Mouse (Mus musculus): ENCODE measurements around the gene Wnt1.

The Wnt1 gene

GRCm38 (mm10) chr15:98777762-98778161 lies 11.9 kb upstream of the Wnt1 start, which contains the start of gene Wnt10b:
Gene Wnt10b (minus strand): TSS chr15:98778150.
- no peak for DNase-seq (ENCODE audit: low spot score in 2 of 2)

DNA sequence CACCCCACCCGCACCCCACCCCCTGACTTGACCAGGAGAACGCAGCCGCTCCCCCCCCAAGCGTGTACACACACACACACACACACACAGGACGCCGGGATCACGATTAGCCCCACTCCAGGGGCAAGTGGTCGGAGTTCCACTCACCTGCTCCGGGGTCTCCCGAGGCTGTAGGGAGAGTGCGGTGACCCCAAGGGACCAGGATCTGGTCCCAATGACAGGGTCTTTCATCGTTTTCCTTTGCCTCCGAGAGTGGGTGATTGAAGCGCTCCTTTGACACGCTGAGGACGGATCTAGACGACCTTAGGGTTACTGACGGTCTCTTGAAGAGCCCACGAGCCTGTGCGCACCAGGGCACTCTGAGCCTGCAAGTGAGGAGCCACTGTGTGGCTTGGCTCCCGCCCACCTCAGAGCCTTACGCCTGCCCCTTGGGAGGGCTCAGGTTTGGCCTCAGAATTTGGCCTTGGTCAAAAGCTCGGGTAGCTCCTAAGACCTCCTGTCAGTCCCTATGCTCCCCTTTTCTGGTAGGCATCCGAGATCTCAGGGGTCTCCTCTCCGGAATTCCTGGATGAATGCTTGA lies 11.4 kb upstream of the Wnt1 start:
- no peak for DNase-seq (ENCODE audit: low spot score in 2 of 2)

DNA sequence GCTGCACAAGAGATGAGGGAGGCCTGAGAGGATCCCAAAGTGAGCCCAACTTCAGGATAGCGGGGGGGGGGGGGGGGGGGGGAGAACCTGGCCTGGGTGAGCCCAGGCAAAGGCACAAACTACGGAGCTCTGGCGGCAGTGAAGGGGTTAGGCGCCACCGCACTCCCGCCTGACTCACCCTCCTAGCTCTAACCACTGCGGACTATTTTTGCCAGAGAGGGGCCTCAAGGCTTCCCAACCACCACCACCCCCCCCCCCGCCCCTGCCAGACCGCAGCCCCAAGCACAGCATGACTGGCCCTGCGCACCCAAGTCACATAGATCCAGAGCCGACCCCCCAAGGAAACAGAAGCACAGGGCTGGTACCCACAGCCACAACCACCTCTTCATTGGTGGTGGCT lies 10.9 kb upstream of the Wnt1 start:
- DNase-seq (ENCODE audit: low spot score in 2 of 2): no peak

- peak; percentile 34 to 58 for DNase-seq (ENCODE audit: low spot score in 2 of 2)
These were observed 9.6 kb upstream of the Wnt1 start for GRCm38 (mm10) chr15:98780075-98780474.

DNA sequence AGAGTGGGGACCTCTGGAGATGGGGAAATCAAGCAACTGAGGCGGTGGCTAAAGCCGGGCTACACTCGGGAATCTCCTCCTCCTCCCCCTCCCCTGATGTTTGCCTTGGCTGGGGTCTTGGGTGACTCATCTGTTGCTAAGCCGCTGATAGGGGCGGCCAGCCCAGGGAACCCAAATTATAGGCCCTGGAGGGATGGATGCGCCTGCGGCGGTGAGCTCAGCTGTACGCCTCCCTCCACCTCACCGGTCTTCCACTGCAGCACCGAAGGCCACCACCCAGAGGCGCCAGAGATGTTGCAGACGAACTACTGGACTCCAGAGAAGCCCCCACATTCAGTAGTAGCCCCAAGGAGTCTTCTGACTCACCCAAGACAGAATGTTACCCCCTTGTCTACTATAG lies 9.1 kb upstream of the Wnt1 start:
- DNase-seq (ENCODE audit: low spot score in 2 of 2): peak; percentile 44 to 63

GRCm38 (mm10) chr15:98781166-98781565 lies 8.5 kb upstream of the Wnt1 start:
- no peak for DNase-seq (ENCODE audit: low spot score in 2 of 2)

DNA sequence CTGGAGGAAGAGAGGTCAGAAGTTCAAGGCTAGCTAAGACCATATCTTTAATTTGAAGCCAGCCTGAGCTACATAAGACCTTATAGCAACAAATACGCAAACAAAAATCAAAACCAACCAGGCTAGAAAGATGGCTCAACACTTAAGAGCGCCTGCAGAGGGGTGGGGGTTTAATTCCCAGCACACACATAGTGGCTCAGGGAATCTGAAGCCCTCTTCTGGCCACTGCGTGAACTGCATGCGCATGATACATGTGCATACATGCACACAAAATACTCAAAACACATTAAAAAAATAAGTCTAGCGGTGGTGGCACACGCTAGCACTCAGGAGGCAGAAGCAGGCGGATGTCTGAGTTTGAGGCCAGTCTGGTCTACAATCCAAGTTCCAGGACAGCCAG lies 3.9 kb upstream of the Wnt1 start:
- DNase-seq (ENCODE audit: low spot score in 2 of 2): no peak

- no peak for DNase-seq (ENCODE audit: low spot score in 2 of 2)
These were observed 1.7 kb upstream of the Wnt1 start for GRCm38 (mm10) chr15:98787930-98788329.

GRCm38 (mm10) chr15:98788972-98789660 lies 541 bp upstream of the Wnt1 start:
- no peak for DNase-seq (ENCODE audit: low spot score in 2 of 2)

- no peak for DNase-seq (ENCODE audit: low spot score in 2 of 2)
These were observed 1.1 kb downstream of the Wnt1 start for GRCm38 (mm10) chr15:98790761-98791160.

DNA sequence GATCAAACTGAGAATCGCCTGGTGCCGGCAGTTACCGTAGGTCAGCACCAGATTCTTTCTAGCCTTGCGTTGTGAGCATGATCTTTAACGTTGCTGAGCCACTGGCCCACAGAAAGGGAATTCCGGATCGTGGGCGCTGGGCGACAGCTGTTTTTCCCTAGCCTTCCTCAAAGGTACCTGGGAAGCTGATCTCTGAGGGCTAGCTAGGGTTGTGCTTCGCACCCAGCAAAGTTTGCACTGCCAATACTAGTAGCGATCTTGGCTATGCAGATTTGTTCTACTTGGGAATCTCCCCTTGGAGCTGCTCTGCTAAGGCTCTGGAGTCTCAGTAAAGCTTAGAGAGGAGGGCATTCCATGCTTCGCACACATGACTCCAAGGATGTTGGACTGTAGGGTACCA lies 1.6 kb downstream of the Wnt1 start:
- DNase-seq (ENCODE audit: low spot score in 2 of 2): no peak

DNA sequence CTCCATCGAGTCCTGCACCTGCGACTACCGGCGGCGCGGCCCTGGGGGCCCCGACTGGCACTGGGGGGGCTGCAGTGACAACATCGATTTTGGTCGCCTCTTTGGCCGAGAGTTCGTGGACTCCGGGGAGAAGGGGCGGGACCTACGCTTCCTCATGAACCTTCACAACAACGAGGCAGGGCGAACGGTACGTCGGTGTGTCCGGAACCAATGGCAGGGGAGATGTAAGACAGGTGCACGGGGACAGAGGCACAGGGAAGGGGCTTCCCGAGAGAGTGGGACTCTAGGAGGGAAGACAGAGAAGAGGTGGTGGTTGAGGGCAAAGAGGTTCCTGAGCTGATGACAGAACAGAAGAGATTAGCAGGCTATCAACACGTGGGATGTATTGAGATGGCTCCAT lies 2.1 kb downstream of the Wnt1 start:
- DNase-seq (ENCODE audit: low spot score in 2 of 2): no peak

- DNase-seq (ENCODE audit: low spot score in 2 of 2): no peak
These were observed 2.8 kb downstream of the Wnt1 start for GRCm38 (mm10) chr15:98792233-98793020.

DNA sequence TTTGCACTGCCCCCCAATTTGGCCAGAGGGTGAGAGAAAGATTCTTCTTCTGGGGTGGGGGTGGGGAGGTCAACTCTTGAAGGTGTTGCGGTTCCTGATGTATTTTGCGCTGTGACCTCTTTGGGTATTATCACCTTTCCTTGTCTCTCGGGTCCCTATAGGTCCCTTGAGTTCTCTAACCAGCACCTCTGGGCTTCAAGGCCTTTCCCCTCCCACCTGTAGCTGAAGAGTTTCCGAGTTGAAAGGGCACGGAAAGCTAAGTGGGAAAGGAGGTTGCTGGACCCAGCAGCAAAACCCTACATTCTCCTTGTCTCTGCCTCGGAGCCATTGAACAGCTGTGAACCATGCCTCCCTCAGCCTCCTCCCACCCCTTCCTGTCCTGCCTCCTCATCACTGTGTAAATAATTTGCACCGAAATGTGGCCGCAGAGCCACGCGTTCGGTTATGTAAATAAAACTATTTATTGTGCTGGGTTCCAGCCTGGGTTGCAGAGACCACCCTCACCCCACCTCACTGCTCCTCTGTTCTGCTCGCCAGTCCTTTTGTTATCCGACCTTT lies 3.6 kb downstream of the Wnt1 start:
- DNase-seq (ENCODE audit: low spot score in 2 of 2): no peak

GRCm38 (mm10) chr15:98796803-98797595 lies 7.3 kb downstream of the Wnt1 start:
- no peak for DNase-seq (ENCODE audit: low spot score in 2 of 2)

DNA sequence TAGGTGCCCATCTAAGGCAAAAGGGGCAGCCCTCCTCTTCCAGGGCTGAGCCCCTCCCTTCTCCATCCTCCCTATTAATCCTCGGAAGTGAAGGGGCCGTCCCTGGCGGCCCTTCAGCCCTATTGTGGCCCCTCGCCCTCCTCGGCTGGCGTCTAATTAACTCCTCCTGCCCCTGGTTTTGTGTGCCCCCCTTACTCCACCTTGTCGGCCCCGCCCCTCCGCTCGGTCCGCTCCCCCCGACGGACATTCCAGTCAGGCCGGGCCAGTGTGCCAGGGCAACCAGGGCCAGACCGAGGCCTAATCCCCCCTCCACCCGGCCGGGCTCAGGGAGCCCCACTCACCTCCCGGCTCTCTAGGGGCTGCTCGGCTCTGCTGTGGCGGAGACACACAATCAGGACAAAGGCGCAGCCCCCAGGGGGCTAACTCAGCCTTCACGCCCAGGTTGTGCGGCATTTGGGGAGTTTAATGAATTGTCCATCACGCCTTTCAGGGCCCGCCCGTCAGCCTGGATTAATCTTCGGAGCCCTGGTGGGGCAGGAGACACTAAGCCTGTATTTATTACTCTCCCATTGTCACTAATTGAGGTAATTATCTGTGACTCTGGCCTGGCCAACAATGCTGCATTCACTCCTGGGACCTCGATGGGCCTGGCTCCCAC lies 8.3 kb downstream of the Wnt1 start:
- DNase-seq (ENCODE audit: low spot score in 2 of 2): no peak

- DNase-seq (ENCODE audit: low spot score in 2 of 2): no peak
These were observed 9.2 kb downstream of the Wnt1 start for GRCm38 (mm10) chr15:98798903-98799302.

DNA sequence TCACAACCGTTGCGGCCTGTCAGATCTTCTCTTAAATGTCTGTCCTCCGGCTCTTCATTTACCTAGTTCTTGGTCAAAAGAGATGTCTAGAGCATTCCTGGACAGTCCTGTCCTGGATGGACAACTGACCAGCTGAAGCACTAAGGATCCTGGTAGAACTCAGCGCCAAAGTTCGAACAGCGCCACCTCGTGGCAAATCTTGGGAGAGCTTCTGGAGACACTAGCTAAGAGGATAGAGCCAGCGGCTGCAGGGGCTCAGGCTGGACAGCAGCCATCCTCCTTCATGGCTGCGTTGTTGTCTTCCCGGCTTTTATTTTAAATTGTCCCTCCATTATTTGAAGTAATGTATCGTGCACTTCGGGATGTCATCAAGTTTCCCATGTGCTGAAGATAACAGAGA lies 9.7 kb downstream of the Wnt1 start:
- DNase-seq (ENCODE audit: low spot score in 2 of 2): peak in 1 of 2 experiments; percentile 62

- DNase-seq (ENCODE audit: low spot score in 2 of 2): no peak
These were observed 13.3 kb downstream of the Wnt1 start for GRCm38 (mm10) chr15:98802926-98803325.

DNA sequence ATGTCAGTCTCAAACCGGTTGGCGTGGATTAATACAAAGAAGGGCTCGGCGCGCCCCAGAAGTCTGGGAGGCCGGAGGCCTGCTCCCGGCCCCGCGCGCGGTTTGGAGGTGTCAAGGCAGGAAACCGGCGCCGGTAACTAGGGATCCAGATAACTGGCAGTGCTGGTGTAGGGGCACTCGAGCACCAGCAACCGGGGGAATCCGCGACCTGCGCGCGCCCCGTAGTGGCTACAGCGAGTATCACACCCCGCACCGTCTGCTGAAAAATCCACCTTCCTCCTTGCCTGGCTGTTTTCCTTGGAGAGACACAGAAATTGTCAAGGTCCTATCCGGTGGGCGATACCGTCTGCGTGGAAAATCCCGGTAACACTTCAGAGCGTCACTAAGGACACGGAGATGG lies 14.4 kb downstream of the Wnt1 start:
- peak; percentile 49 to 75 for DNase-seq (ENCODE audit: low spot score in 2 of 2)

DNA sequence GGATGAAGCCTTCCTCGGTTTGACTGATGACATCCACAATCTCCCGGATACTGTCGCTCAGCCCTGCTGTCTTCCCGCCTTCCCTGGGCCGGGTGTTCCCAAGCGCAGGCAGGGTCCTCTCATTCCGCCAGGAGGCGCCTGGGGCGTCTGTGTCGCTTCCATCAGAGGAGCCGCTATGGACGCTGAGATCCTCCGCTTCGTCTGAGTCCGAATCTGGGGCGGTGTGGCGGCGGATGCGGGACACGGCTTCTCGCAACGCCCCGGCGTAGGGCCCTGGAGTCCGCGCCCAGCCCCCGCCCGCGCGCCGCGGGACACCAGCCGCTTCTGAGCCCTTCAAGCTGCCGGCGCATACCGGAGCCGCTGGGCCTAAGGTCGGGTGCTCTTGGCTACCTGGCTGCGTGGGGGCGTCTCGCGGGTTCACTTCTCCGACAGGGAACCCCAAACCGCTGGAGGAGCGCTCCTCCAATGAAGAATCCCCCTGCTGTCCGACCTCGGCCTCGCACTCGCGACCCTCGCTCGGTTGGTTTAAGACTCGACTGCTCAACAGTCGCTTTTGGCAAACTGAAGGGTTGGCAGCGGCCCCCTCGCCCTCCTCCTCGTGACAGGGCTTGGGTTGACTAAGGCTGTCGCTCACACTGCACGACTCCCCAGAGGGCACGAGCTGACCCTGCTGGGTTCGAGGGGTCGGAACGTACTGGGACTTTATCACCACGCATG lies 15.8 kb downstream of the Wnt1 start:
- peak; percentile 55 to 62 for DNase-seq (ENCODE audit: low spot score in 2 of 2)
